Mouse (Mus musculus): ENCODE data around the gene Srsf7. TPM values are rescaled to one million over a fixed set of nuclear protein-coding genes. Genes with fewer than 3 reads are reported as not detected.
"Not testable (repeated sequence)": the region's sequence is repeated elsewhere in the genome, so short reads cannot be mapped to it uniquely, and the experiment has no call there.

Gene Srsf7
- total RNA-seq (2021), result 10 to 100 TPM; 30.6 to 44.4 TPM

- intact Hi-C loops (cut with DNase I), result loop anchor here (2.0 to 10.0 kb wide), 4 partner anchors 18 to 312 kb away; partner anchors contain the start of genes Atl2, Gemin6, Hnrnpll and Sos1
- peak; percentile 99 for DNase-seq
Measured at GRCm38 (mm10) chr17:80206671-80207581, at the start of gene Srsf7, which contains the start of gene Ttc39d. Gene Srsf7 (minus strand): TSS chr17:80207307. Gene Ttc39d (plus strand): TSS chr17:80207460.

- intact Hi-C loops (cut with DNase I), result no loop called here
- peak; percentile 65 to 71 for DNase-seq
Measured at GRCm38 (mm10) chr17:80255208-80255607, 48.1 kb upstream of the Srsf7 start.

GRCm38 (mm10) chr17:80254421-80254820, 47.3 kb upstream of the Srsf7 start:
- intact Hi-C loops (cut with DNase I), result no loop called here
- peak in 1 of 2 experiments; percentile 10 for DNase-seq

- peak; percentile 14 to 19 for DNase-seq
- intact Hi-C loops (cut with DNase I), result no loop called here
Measured at GRCm38 (mm10) chr17:80252757-80253525, 45.8 kb upstream of the Srsf7 start.

GRCm38 (mm10) chr17:80243116-80243515, 36.0 kb upstream of the Srsf7 start:
- intact Hi-C loops (cut with DNase I), result no loop called here
- DNase-seq, result no peak

GRCm38 (mm10) chr17:80241594-80241993, 34.5 kb upstream of the Srsf7 start:
- intact Hi-C loops (cut with DNase I), result no loop called here
- DNase-seq, result no peak

GRCm38 (mm10) chr17:80237475-80237874, 30.4 kb upstream of the Srsf7 start:
- intact Hi-C loops (cut with DNase I), result no loop called here
- no peak for DNase-seq

GRCm38 (mm10) chr17:80236805-80237204, 29.7 kb upstream of the Srsf7 start:
- intact Hi-C loops (cut with DNase I), result no loop called here
- DNase-seq, result no peak

- no peak for DNase-seq
- intact Hi-C loops (cut with DNase I), result no loop called here
Measured at GRCm38 (mm10) chr17:80235477-80235876, 28.4 kb upstream of the Srsf7 start.

- intact Hi-C loops (cut with DNase I), result no loop called here
Measured at GRCm38 (mm10) chr17:80234376-80234775, 27.3 kb upstream of the Srsf7 start.

GRCm38 (mm10) chr17:80233844-80234243, 26.7 kb upstream of the Srsf7 start:
- DNase-seq, result no peak
- intact Hi-C loops (cut with DNase I), result no loop called here

More at GRCm38 (mm10) chr17:80234376-80234775, 27.3 kb upstream of the Srsf7 start:
- DNase-seq, result no peak

GRCm38 (mm10) chr17:80229396-80229795, 22.3 kb upstream of the Srsf7 start:
- no peak for DNase-seq
- intact Hi-C loops (cut with DNase I), result no loop called here

- DNase-seq, result not testable (repeated sequence)
- intact Hi-C loops (cut with DNase I), result loop anchor here (2.0 kb wide), 1 partner anchor 18 kb away; the partner anchor contains the start of genes Srsf7 and Ttc39d
Measured at GRCm38 (mm10) chr17:80225142-80225541, 18.0 kb upstream of the Srsf7 start.

GRCm38 (mm10) chr17:80224326-80225116, 17.4 kb upstream of the Srsf7 start, which contains the start of gene Gemin6:
Gene Gemin6 (plus strand): TSS chr17:80224441.
- intact Hi-C loops (cut with DNase I), result loop anchor here (2.0 to 5.0 kb wide), 2 partner anchors 18 to 68 kb away; partner anchors contain the start of genes Dhx57, Morn2, Srsf7 and Ttc39d
- peak; percentile 81 for DNase-seq

GRCm38 (mm10) chr17:80223829-80224228, 16.7 kb upstream of the Srsf7 start:
- intact Hi-C loops (cut with DNase I), result loop anchor here (2.0 to 5.0 kb wide), 2 partner anchors 17 to 68 kb away; partner anchors contain the start of genes Dhx57, Morn2, Srsf7 and Ttc39d
- no peak for DNase-seq

GRCm38 (mm10) chr17:80221890-80222628, 15.0 kb upstream of the Srsf7 start:
- intact Hi-C loops (cut with DNase I), result loop anchor here (5.0 kb wide), 1 partner anchor 70 kb away; the partner anchor contains the start of genes Dhx57 and Morn2
- no peak for DNase-seq

- DNase-seq, result no peak
- intact Hi-C loops (cut with DNase I), result loop anchor here (5.0 kb wide), 1 partner anchor 71 kb away; the partner anchor contains the start of genes Dhx57 and Morn2
Measured at GRCm38 (mm10) chr17:80221202-80221601, 14.1 kb upstream of the Srsf7 start.

- intact Hi-C loops (cut with DNase I), result loop anchor here (5.0 kb wide), 1 partner anchor 72 kb away; the partner anchor contains the start of genes Dhx57 and Morn2
- DNase-seq, result no peak
Measured at GRCm38 (mm10) chr17:80220131-80220530, 13.0 kb upstream of the Srsf7 start.

- DNase-seq; intact Hi-C loops (cut with DNase I): not testable (repeated sequence)
Measured at GRCm38 (mm10) chr17:80213998-80214397, 6.9 kb upstream of the Srsf7 start.
